Mouse (Mus musculus) lung, adult 2 months (tissue): ENCODE data around the gene Tmc5.

Experiments used
- CTCF ChIP-seq: fragments of 200-500 bp; IDR thresholded peaks from 2 replicates; pipeline ENCODE4 v1.5.1; 2011; ENCODE audit warnings: mild to moderate bottlenecking, low read length, control low read depth; ENCODE audit not compliant: insufficient read depth
- POLR2A ChIP-seq: fragments of 200-500 bp; IDR thresholded peaks from 2 replicates; pipeline ENCODE4 v1.6.1; 2011; ENCODE audit warnings: low read depth, mild to moderate bottlenecking, control low read depth, low read length, borderline replicate concordance; ENCODE audit errors: extremely low read depth

DNA sequence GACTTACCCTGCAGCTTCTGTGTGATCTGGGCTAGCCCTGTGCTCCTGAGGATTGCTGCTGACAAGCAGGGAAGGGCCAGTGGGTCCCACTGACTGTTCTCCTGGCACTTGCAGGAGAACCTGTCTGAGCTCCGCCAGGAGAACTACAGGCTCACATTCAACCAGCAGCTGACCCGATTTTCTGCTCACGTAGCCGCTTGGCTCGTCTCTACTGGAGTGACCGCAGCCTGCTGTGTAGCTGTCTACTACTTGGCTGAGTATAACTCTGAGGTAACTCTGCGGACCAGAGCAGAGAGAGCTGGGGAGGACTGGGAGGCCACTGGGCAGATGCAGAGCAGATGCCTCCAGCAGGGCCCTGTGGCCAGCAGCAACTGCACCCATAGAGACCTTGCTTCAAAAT lies 52.2 kb downstream of the Tmc5 start:
- TF ChIP-seq CTCF (no peak), POLR2A (no peak)
